Mouse (Mus musculus) Patski (cell line): Measurements from ENCODE around the gene Olfr199. TPM values are rescaled to one million over a fixed set of nuclear protein-coding genes. Genes with fewer than 3 reads are reported as not detected.
"Not testable (repeated sequence)": the region's sequence is repeated elsewhere in the genome, so short reads cannot be mapped to it uniquely, and the experiment has no call there.

Experiments
- ATAC-seq: fragments of 100-300 bp; one replicate; pipeline ENCODE4 v1.8.0; 2021
- CTCF ChIA-PET: fragments of 350-600 bp; sonication (Branson Sonifier 250); formaldehyde crosslinking; loops from one replicate; lab custom pipeline; 2022; ENCODE audit warnings: inconsistent platforms; lab: Charles Lee
- POLR2A ChIA-PET: fragments of 350-600 bp; sonication (Branson Sonifier 250); formaldehyde crosslinking; loops from one replicate; lab custom pipeline; 2022; ENCODE audit warnings: antibody characterized with exemption, inconsistent platforms; lab: Charles Lee
- DNase-seq: peaks from one replicate; pipeline ENCODE4 v3.0.0-alpha.2; 2011; ENCODE audit warnings: low read depth, low spot score
- H3K27me3 ChIP-seq: fragments of 371-371 bp; one replicate; pipeline ENCODE4 v1.5.1; 2021
- CTCF ChIP-seq: fragments of 100-300 bp; IDR thresholded peaks from one replicate; pipeline ENCODE4 v1.5.1; 2021
- in situ Hi-C: fragments of 300-500 bp; cut with MboI; formaldehyde crosslinking; loops from 3 replicates; pipeline ENCODE4 v1.11.1; 2018; ENCODE audit warnings: low pct_unique_long_range_greater_than_20kb, mixed read lengths
- polyA plus RNA-seq: library from polyadenylated mRNA; unstranded; gene quantifications from one replicate; pipeline ENCODE4 v1.2.3, GENCODE M21; 2021

Gene Olfr199
- polyA plus RNA-seq, result not detected

DNA sequence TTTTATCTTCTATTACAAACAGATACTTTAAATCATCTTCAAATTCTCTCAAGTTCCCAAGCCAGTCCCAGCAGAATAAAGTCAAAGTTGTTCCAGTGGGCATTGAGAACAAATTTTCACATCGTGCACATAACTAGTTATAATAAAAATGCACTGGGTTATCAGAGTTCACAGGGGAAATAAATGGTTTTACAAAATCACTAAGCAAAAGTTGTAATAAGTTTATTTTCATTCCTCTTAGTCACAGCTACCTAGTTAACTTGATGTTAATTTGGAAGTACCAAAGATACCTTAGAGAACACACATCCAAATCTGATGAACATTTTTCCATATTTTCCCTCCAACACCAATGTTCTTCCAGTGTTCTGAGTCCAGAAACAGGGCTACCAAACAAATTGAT is at the start of gene Olfr199:
TSS of gene Olfr199 (minus strand) at position 101 of the 400 bp plus-strand sequence.
- H3K27me3 ChIP-seq, DNase-seq, POLR2A ChIA-PET, CTCF ChIA-PET, ATAC-seq, in situ Hi-C loops: not testable (repeated sequence)

DNA sequence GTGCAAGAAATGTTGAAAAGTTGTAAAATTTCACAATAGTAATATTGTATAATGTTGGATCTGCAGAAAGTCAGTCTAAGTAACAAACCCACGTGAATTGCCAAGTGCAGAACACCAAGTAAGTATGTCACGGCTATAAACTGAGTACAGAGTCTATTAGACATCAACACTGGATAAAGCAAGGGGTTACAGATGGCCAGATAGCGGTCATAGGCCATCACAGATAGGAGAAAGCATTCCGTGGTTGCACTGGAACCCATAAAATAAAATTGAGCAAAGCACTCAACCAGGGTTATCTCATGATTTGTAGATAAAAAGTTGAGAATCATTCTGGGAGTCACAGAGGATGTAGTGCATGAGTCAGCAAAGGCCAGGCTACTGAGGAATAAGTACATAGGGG is 49.5 kb upstream of the Olfr199 start:
- H3K27me3 ChIP-seq, CTCF ChIA-PET, in situ Hi-C loops, DNase-seq, POLR2A ChIA-PET, ATAC-seq: not testable (repeated sequence)

DNA sequence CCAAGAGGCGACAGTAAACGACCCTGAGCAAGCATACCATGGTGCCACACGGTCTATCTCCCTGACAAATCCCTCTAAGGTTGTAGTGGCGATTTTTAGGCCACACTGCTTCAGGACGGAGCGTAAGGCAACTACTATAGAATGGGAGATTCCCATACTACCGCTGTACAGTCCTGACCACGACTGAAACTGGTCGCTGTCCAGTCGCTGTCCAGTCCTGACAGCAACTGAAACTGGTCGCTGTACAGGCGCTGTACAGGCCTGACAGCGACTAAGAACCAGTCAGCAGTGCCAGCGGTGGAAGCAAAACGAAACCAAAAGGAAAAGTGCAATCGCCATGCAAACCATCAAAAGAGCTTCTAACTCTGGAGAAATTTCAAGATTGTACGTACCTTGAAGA is 30.1 kb upstream of the Olfr199 start:
- H3K27me3 ChIP-seq, result no peaks in the 10 kb centered on the region
- in situ Hi-C loops, result no loop called here
- ChIA-PET POLR2A (no interaction called here), CTCF (no interaction called here)
- no peak for TF ChIP-seq CTCF
- DNase-seq (no peak), ATAC-seq (no peak)

DNA sequence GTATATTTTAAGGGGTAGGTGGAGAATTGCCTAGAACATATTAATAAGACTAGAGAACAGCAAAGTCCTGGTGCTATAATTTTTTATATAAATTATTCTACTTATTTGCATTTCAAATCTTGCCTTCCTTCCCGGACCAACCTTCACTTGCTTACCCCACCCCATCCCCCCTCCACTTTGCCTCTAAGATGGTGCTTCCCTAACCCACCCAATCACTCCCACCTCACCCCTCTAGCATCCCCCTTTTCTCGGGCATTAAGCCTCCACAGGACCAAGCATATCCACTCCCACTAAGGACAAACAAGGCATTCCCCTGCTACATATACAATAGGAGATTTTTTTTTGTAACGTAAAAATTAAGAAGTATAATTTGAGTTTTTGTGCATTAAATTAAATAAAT is 1.7 kb downstream of the Olfr199 start:
- POLR2A ChIA-PET, in situ Hi-C loops, ATAC-seq, H3K27me3 ChIP-seq, DNase-seq, CTCF ChIA-PET: not testable (repeated sequence)

DNA sequence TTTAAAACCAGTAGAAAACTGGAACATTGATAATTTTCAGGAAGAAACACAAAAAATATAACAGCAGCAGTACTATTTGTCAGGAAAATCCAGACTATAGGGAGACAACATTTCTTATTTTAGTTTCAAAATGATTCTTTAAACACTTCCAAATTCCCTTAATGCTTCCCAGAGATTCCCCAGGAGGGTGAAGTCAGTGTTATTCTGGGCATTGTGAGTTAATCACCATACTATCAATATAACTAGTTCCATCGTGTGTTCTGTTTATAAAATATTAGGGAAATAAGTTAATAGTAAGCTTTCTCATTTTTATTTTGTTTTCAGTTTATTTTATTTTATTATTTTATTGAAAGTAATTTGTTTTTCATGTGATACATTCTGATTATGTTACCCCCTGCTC is 16.1 kb downstream of the Olfr199 start, which contains the start of gene Olfr198:
TSS of gene Olfr198 (minus strand) at position 101 of the 400 bp plus-strand sequence.
- CTCF ChIA-PET, in situ Hi-C loops: not testable (repeated sequence)

DNA sequence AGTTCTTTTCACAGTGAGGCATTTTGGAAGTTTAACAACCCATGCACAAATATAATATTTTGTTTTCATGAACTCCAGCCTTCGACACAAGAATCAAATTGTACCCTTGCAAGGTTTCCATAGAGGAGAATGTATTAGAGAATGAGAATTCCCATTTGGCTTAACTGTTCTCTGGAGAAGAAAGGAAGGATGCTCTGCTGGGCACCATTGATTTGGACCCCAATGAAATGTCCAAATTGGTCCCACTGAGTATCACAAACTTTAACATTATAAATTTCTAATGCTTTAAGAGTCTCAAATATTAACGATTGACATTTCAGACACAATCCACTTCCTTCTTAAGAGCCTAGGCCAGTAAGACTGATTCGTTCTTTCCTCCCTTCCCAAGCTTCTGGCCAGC is 49.2 kb downstream of the Olfr199 start, which contains the start of gene Olfr196:
TSS of gene Olfr196 (minus strand) at position 101 of the 400 bp plus-strand sequence.
- no peaks in the 10 kb centered on the region for H3K27me3 ChIP-seq
- ChIA-PET POLR2A (no interaction called here), CTCF (no interaction called here)
- in situ Hi-C loops, result no loop called here
- TF ChIP-seq CTCF, result no peak
- ATAC-seq (no peak), DNase-seq (no peak)

More for the DNA sequence above, 16.1 kb downstream of the Olfr199 start, which contains the start of gene Olfr198:
- ATAC-seq, DNase-seq, POLR2A ChIA-PET, H3K27me3 ChIP-seq: not testable (repeated sequence)

Other genes with a start within 250 kb of the Olfr199 start
- gene Olfr183, start 224.4 kb downstream of the Olfr199 start, polyA plus RNA-seq, result not detected
- not detected for gene Olfr186, start 189.5 kb downstream of the Olfr199 start, polyA plus RNA-seq
- gene Olfr187, start 180.0 kb downstream of the Olfr199 start, polyA plus RNA-seq, result not detected
- gene Olfr190, start 141.8 kb downstream of the Olfr199 start, polyA plus RNA-seq, result not detected
- gene Olfr191, start 129.9 kb downstream of the Olfr199 start, polyA plus RNA-seq, result not detected
- not detected for gene Olfr193, start 107.9 kb downstream of the Olfr199 start, polyA plus RNA-seq
- gene Olfr194, start 98.7 kb downstream of the Olfr199 start, polyA plus RNA-seq, result not detected
- gene Olfr195, start 72.7 kb downstream of the Olfr199 start, polyA plus RNA-seq, result not detected
- gene Olfr196, start 49.3 kb downstream of the Olfr199 start, polyA plus RNA-seq, result not detected
- not detected for gene Olfr198, start 16.2 kb downstream of the Olfr199 start, polyA plus RNA-seq
- gene Olfr201, start 52.9 kb upstream of the Olfr199 start, polyA plus RNA-seq, result not detected
- not detected for gene Olfr202, start 67.0 kb upstream of the Olfr199 start, polyA plus RNA-seq
- not detected for gene Olfr203, start 79.1 kb upstream of the Olfr199 start, polyA plus RNA-seq
- not detected for gene Olfr204, start 98.5 kb upstream of the Olfr199 start, polyA plus RNA-seq
- gene Olfr205, start 111.4 kb upstream of the Olfr199 start, polyA plus RNA-seq, result not detected
- gene Olfr206, start 129.5 kb upstream of the Olfr199 start, polyA plus RNA-seq, result not detected
- 0.09 TPM for gene Olfr209, start 144.2 kb upstream of the Olfr199 start, polyA plus RNA-seq
- not detected for gene Gabrr3, start 187.6 kb upstream of the Olfr199 start, polyA plus RNA-seq